Mouse (Mus musculus) embryonic facial prominence, embryonic 12.5 days (tissue): Measurements from ENCODE around the gene Flrt1. TPM values are rescaled to one million over a fixed set of nuclear protein-coding genes. Genes with fewer than 3 reads are reported as not detected.
"Not testable (repeated sequence)": the region's sequence is repeated elsewhere in the genome, so short reads cannot be mapped to it uniquely, and the experiment has no call there.

Source experiments
- ATAC-seq: fragments of 200-750 bp; cut with Nextera tagmentation; 2 replicates; pipeline ENCODE4 v1.8.0; 2017; ENCODE audit not compliant: insufficient number of reproducible peaks, insufficient read depth, low FRiP score, low TSS enrichment
- H3K27ac ChIP-seq: fragments of 300-500 bp; sonication (generic); 2 replicates; pipeline ENCODE4 v1.5.1; 2016; ENCODE audit warnings: mild to moderate bottlenecking
- H3K27me3 ChIP-seq: fragments of 300-500 bp; sonication (generic); 2 replicates; pipeline ENCODE4 v1.6.1; 2016; ENCODE audit warnings: mild to moderate bottlenecking, moderate library complexity
- H3K36me3 ChIP-seq: fragments of 300-500 bp; sonication (generic); 2 replicates; pipeline ENCODE4 v1.6.1; 2016; ENCODE audit warnings: mild to moderate bottlenecking
- H3K4me1 ChIP-seq: fragments of 300-500 bp; sonication (generic); 2 replicates; pipeline ENCODE4 v1.6.1; 2016
- H3K4me2 ChIP-seq: fragments of 300-500 bp; sonication (generic); replicated peaks from 2 replicates; pipeline ENCODE4 v1.6.1; 2016; ENCODE audit warnings: mild to moderate bottlenecking, moderate library complexity
- H3K4me3 ChIP-seq: fragments of 300-500 bp; sonication (generic); 2 replicates; pipeline ENCODE4 v1.5.1; 2016; ENCODE audit warnings: mild to moderate bottlenecking
- H3K9ac ChIP-seq: fragments of 300-500 bp; sonication (generic); 2 replicates; pipeline ENCODE4 v1.6.1; 2016; ENCODE audit warnings: mild to moderate bottlenecking, moderate library complexity
- H3K9me3 ChIP-seq: fragments of 300-500 bp; sonication (generic); 2 replicates; pipeline ENCODE4 v1.6.1; 2016; ENCODE audit warnings: mild to moderate bottlenecking, moderate library complexity
- WGBS: fragments of 180-500 bp; shearing (Covaris S2); methylation state at CpG from one replicate; pipeline ENCODE4 v1.1.7; 2016; 5-methylcytosine and 5-hydroxymethylcytosine counted together
- polyA plus RNA-seq: library from polyadenylated mRNA; unstranded; fragments of >200 nt; fragmentation: Nextera tagmentation; extraction: Ambion mirVana; gene quantifications from 2 replicates; pipeline ENCODE4 v1.2.1, GENCODE M21; 2016

The Flrt1 gene
- polyA plus RNA-seq, 1 experiment from 2014 or later = 6.6 TPM

- H3K4me2 ChIP-seq = no peak overlapping the region
- no peaks in the 10 kb centered on the region for H3K27me3 ChIP-seq
- peaks cover 4% of the 10 kb centered on the region for H3K4me1 ChIP-seq
- no peak overlapping the region for H3K9ac ChIP-seq
- H3K9me3 ChIP-seq = no peaks in the 10 kb centered on the region
- 87% methylated on average over 7 of the region's 7 CpGs for WGBS
- no peak for ATAC-seq
- no peaks in the 10 kb centered on the region for H3K36me3 ChIP-seq
- no peak overlapping the region for H3K4me3 ChIP-seq
- H3K27ac ChIP-seq = no peak overlapping the region
Observed at GRCm38 (mm10) chr19:7078271-7078670, 27.3 kb downstream of the Flrt1 start.

- ATAC-seq = no peak
- H3K27me3 ChIP-seq = no peaks in the 10 kb centered on the region
- no peak overlapping the region for H3K4me3 ChIP-seq
- WGBS = 51% methylated on average over 9 of the region's 9 CpGs
- H3K27ac ChIP-seq = no peak overlapping the region
- no peaks in the 10 kb centered on the region for H3K36me3 ChIP-seq
- H3K4me2 ChIP-seq = no peak overlapping the region
- H3K9me3 ChIP-seq = no peaks in the 10 kb centered on the region
- H3K4me1 ChIP-seq = no peaks in the 10 kb centered on the region; the same call in 1 of the 2 replicates
- H3K9ac ChIP-seq = no peak overlapping the region
Observed at GRCm38 (mm10) chr19:7077666-7078065, 27.9 kb downstream of the Flrt1 start.

DNA sequence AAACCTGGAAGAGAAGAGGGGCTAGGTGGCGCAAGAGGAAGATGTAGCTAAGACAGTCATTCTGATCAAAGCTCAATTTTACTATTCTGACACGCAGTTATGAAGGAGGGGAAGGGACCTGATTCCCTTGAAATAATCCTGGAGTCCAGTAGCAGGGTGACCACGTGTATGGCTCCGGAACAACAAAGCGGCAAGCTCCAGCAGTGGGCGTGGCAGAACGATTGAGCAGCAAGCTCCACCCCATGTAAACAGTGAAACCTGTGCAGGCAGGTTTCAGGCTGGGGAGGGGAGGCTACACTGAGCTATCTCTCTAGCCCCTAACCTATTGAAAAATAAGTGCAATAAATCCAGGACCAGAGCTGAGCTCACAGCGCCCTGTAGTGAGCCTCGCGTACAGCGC lies 30.2 kb downstream of the Flrt1 start:
- not testable (repeated sequence) for H3K9ac ChIP-seq, ATAC-seq, H3K36me3 ChIP-seq, H3K4me3 ChIP-seq, H3K27me3 ChIP-seq, H3K9me3 ChIP-seq, H3K27ac ChIP-seq, H3K4me1 ChIP-seq, H3K4me2 ChIP-seq
- 77% methylated on average over 11 of the region's 11 CpGs for WGBS

GRCm38 (mm10) chr19:7073997-7074781 lies 31.3 kb downstream of the Flrt1 start:
- H3K9me3 ChIP-seq = no peaks in the 10 kb centered on the region
- H3K9ac ChIP-seq = no peak overlapping the region
- H3K4me3 ChIP-seq = no peak overlapping the region
- H3K27me3 ChIP-seq = 0 out of 2 replicates have a peak, but pooled peaks cover 3% of the 10 kb centered on the region
- H3K36me3 ChIP-seq = no peaks in the 10 kb centered on the region
- H3K4me1 ChIP-seq = peaks cover 18% of the 10 kb centered on the region
- H3K27ac ChIP-seq = no peak overlapping the region
- WGBS = 46% methylated on average over 12 of the region's 12 CpGs
- no peak overlapping the region for H3K4me2 ChIP-seq
- no peak for ATAC-seq

GRCm38 (mm10) chr19:7072221-7072620 lies 33.3 kb downstream of the Flrt1 start:
- Histone ChIP-seq H3K36me3 (no peaks in the 10 kb centered on the region), H3K27ac (no peak overlapping the region), H3K9me3 (no peaks in the 10 kb centered on the region), H3K4me3 (no peak overlapping the region), H3K27me3 (0 out of 2 replicates have a peak, but pooled peaks cover 9% of the 10 kb centered on the region), H3K4me2 (no peak overlapping the region), H3K4me1 (peaks cover 33% of the 10 kb centered on the region), H3K9ac (no peak overlapping the region)
- no peak for ATAC-seq
- 65% methylated on average over 6 of the region's 6 CpGs for WGBS

- 5% methylated on average over 4 of the region's 4 CpGs for WGBS
- no peaks in the 10 kb centered on the region for H3K9me3 ChIP-seq
- H3K27me3 ChIP-seq = 0 out of 2 replicates have a peak, but pooled peaks cover 13% of the 10 kb centered on the region
- H3K4me3 ChIP-seq = no peak overlapping the region
- no peak overlapping the region for H3K9ac ChIP-seq
- H3K4me1 ChIP-seq = peaks cover 45% of the 10 kb centered on the region
- ATAC-seq = no peak
- no peaks in the 10 kb centered on the region for H3K36me3 ChIP-seq
- peak overlapping the region; percentile 47; the same call in 1 of the 2 replicates for H3K27ac ChIP-seq
- peak overlapping the region; percentile 38 for H3K4me2 ChIP-seq
Observed at GRCm38 (mm10) chr19:7070775-7071174, 34.8 kb downstream of the Flrt1 start.

GRCm38 (mm10) chr19:7069781-7070763 lies 35.5 kb downstream of the Flrt1 start:
- ATAC-seq = 0 out of 2 replicates have a peak, but pooled peaks have one; percentile 37
- Histone ChIP-seq H3K27me3 (0 out of 2 replicates have a peak, but pooled peaks cover 13% of the 10 kb centered on the region), H3K4me3 (0 out of 2 replicates have a peak overlapping the region, but pooled peaks have one; percentile 9), H3K9me3 (no peaks in the 10 kb centered on the region), H3K36me3 (no peaks in the 10 kb centered on the region), H3K9ac (0 out of 2 replicates have a peak overlapping the region, but pooled peaks have one; percentile 10), H3K4me2 (peak overlapping the region; percentile 38), H3K4me1 (peaks cover 45% of the 10 kb centered on the region), H3K27ac (peak overlapping the region; percentile 47)
- 4% methylated on average over 35 of the region's 35 CpGs for WGBS

- Histone ChIP-seq H3K27ac (peak overlapping the region; percentile 47; the same call in 1 of the 2 replicates), H3K27me3 (0 out of 2 replicates have a peak, but pooled peaks cover 13% of the 10 kb centered on the region), H3K36me3 (no peaks in the 10 kb centered on the region), H3K4me1 (peaks cover 45% of the 10 kb centered on the region), H3K9me3 (no peaks in the 10 kb centered on the region), H3K4me2 (peak overlapping the region; percentile 3; the same call in 1 of the 2 replicates), H3K4me3 (no peak overlapping the region), H3K9ac (peak overlapping the region; percentile 31; the same call in 1 of the 2 replicates)
- WGBS = 49% methylated on average over 11 of the region's 11 CpGs
- ATAC-seq = no peak
Observed at GRCm38 (mm10) chr19:7068661-7069531, 36.6 kb downstream of the Flrt1 start.

- Histone ChIP-seq H3K36me3 (no peaks in the 10 kb centered on the region), H3K4me2 (peak overlapping the region; percentile 3; the same call in 1 of the 2 replicates), H3K27ac (peak overlapping the region; percentile 19; the same call in 1 of the 2 replicates), H3K4me1 (peaks cover 45% of the 10 kb centered on the region), H3K9me3 (no peaks in the 10 kb centered on the region), H3K27me3 (0 out of 2 replicates have a peak, but pooled peaks cover 13% of the 10 kb centered on the region), H3K4me3 (no peak overlapping the region), H3K9ac (no peak overlapping the region)
- WGBS = 5% methylated on average over 14 of the region's 14 CpGs
- ATAC-seq = no peak
Observed at GRCm38 (mm10) chr19:7068136-7068535, 37.4 kb downstream of the Flrt1 start.

GRCm38 (mm10) chr19:7067344-7068050 lies 38.0 kb downstream of the Flrt1 start:
- no peak for ATAC-seq
- Histone ChIP-seq H3K4me1 (peaks cover 45% of the 10 kb centered on the region), H3K4me2 (no peak overlapping the region), H3K36me3 (no peaks in the 10 kb centered on the region), H3K9ac (0 out of 2 replicates have a peak overlapping the region, but pooled peaks have one; percentile 15), H3K27ac (no peak overlapping the region), H3K27me3 (0 out of 2 replicates have a peak, but pooled peaks cover 13% of the 10 kb centered on the region), H3K4me3 (no peak overlapping the region), H3K9me3 (no peaks in the 10 kb centered on the region)
- 52% methylated on average over 20 of the region's 20 CpGs for WGBS
